Mouse (Mus musculus) retina, adult 2 months (tissue): ENCODE measurements around the gene 1700123O20Rik.

Experiments
- DNase-seq: peaks from one replicate; pipeline ENCODE4 v3.0.0-alpha.2; 2012; ENCODE audit warnings: low read depth, low spot score

The 1700123O20Rik gene

GRCm38 (mm10) chr14:54724049-54724448 is 38.0 kb downstream of the 1700123O20Rik start:
- DNase-seq: no peak

GRCm38 (mm10) chr14:54727565-54727964 is 41.5 kb downstream of the 1700123O20Rik start:
- no peak for DNase-seq

DNA sequence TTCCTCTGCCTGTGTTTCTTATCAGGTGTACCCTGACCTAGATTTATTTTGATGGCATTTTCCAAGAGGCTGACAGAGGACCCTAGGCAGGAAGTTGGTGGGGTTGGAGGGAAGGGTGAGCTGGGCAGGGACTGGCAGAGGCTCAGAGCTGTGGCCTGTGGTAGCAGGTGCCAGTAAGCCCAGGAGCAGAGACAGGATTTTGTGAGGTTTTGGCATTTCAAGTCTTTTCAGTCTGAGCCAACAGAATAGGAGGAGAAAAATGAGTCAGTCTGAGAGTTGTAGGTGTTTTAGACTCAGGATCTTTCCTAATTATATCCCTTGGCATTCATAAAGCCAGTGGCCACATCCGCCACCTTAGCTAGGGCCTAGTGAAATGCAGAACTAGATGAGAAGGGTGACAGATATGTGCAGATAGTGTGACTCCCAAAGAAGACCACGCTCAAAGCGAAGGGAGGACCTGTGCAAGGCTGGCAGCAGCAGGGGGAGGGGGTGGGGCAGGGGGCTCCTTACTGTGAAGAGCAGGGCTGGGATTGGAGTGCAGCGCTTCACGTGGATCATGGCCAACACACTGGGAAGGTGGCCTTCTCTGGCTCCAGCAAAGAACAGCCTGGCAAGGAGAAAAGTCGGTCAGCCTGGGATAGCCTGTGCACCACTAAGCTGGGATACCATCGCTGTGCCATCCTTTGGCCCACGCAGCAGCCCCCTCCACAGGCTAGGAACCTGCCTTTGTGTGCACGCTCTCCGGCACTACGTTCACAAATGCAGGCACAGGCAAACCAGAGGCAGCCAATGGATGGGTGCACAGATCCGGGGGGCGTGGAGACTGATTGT is 43.0 kb downstream of the 1700123O20Rik start:
- DNase-seq: no peak

DNA sequence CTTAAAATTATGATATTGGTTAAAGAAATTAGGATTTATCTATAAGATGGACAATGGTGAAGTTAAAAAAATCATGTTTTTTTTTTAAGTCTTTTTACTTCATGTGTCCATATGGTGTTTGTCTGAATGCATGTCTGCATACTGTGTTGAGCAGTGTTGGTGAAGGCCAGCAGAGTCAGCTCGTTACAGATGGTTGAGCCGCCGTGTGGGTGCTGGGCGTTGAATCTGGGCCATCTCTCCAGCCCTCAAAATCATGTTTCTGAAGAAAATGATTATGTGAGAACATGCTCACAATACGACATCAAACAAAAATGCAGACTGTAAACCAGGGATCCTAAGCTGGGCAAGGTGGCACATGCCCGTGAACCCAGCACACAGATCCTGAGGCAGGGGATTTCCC is 44.3 kb downstream of the 1700123O20Rik start:
- no peak for DNase-seq

DNA sequence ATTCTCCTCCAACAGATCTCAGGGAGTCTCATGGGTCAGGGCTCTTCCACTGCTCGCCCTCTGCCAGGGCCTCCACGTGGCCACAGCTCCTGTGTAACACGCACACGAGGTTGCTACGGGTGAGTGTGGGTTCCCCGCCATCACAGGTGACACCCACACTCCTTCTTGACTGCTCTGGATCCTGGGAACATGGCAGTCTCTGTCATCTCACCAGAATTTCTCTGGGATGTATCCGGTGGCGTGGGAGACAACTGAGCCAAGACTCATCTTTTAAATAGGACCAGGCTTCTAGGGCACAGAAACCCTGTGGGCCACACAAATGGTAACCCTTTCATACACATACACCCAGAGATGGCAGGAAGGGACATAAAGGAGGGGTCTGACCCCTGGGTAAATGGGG is 46.2 kb downstream of the 1700123O20Rik start:
- no peak for DNase-seq

DNA sequence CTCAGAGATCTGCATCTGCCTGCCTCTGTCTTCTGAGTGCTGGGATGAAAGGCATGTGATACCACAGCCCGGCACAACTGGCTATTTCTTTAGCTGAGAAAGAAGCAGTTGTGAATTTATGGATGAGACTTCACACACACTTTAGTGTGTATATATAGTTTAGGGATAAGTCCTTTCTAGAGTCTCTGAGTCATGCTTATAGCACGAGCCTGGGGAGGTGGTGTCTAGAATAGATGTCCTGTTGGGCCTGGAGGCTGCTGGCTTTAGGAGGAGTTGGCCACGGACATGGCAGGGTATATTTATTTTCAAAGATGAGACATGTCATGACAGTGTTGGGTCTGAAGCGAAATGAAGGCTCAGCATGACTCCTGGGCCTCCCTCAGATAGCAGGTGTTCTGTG is 48.0 kb downstream of the 1700123O20Rik start:
- no peak for DNase-seq

DNA sequence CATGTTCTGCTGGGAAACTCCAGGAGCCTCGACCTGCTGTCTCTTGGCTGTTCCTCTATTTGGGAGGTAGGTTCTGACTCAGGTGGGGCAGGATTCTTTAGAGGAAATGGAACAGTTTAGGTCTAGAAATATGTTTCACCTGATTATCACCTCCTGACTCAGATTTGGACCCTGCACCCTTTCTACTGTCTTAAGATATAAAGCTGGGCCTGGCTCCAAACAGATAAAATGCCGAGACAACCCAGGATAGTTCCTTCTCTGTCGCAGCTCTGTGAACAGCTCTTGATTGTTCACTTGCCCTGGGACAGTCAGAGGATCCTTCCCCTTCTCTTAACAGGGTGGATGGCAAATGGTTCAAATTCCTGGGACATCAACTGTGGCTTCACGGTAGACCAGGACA is 49.2 kb downstream of the 1700123O20Rik start:
- DNase-seq: no peak

DNA sequence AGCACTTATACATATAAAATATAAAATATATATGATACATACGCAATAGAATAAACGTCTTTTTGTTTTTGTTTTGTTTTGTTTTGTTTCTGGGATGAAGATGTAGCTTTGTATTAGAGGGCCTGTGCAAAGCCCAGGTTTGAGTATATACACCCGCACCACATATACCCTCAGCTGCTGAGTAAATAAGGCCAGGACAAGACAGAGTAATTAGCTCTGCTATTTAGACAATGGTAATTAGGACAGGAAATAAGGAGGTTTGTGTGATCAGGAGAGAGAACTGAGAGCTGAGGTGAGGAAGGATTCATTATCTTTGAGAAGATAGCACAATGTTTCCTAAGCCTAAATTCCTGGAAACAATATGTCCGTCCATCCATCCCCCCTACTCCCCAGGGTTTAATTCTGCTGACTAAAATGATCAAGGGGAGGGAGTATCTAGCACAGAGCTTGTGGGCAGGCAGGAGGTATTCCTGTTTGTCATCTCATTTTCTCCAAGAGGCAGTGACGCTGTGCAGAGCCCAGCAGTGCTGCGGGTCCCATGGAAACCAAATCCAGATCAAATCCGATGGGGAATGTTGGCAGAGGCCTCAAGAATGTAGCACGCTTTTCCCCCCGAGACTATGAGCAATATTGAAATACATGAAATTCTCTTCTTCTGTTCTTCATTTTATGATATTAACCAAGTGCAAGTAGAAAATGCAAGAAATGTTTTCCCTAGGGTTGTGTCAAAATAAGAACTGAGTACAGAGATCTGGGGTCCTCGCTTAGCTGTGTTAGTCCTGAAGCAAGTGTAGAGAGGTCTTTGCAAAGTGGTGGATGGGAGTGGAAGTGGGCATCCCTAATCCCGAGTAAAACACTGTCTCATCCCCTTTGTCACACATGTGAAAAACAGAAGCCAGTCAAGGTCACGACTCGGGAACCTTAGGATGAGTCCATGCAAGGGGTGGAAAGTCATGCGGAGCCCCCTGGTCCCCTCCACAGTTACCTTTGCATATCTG is 50.8 kb downstream of the 1700123O20Rik start:
- DNase-seq: no peak

DNA sequence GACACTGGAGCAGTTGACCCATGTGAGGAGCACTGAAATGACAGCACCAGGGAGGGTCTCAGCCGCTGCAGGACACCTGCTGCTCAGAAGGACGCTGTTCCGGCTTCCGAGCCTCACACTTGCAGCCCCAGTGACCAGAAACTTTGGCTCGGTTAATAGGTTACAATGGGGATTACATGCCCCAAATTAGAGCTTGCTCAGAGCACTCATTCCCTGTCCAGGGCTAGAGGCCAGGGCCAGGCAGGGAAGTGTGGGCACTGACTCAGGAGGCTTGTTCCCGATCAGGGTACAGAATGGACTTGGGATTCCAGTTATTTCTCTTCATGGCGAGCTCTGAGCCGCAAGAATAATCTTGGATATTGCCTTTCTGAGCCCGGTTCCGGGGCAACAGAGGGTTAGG is 51.6 kb downstream of the 1700123O20Rik start:
- DNase-seq: no peak
